Mouse (Mus musculus): ENCODE measurements around the gene Pabpc1l.

- TF ChIP-seq CTCF (IDR thresholded peaks at IDR 0.05; ENCODE audit: low read depth) (no peak), EP300 (IDR thresholded peaks at IDR 0.05; ENCODE audit: low read depth) (no peak)
Observed at GRCm38 (mm10) chr2:164025150-164025549, at the start of gene Pabpc1l.
